ENCODE assay signal across 9 mouse cellular contexts in the genomic region with DNA sequence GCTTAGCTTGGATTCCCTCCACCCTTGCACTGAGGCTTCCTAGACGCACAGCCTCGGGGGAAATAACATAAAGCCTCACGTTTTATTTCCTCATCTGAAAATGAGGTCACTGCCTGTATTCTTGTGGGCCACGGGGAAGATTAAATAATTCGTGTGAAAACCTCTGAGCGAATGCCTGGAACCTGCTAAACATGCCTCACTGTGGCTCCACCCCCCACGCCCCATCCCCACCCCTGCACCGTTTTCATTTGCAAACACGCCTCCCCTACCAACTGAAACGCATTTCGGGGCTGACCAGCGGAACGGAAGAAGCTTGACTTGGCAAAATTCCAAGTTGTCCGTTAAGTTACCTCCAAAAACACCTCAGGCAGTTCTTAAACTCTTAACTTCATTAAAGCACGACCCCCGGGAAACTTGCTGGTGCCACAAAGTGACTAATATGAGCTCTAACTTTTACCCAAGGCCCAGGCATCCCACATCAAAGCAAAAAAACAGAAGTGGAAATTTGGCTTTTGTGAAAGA. TPM values are rescaled to one million over a fixed set of nuclear protein-coding genes. Genes with fewer than 3 reads are reported as not detected.
DNase-seq lines count a peak whose midpoint lies in the region; ATAC-seq and TF ChIP-seq lines count a peak whose summit lies in the region.
"Had no signal": no experiment of that assay in that cellular context is flagged by ENCODE, and none has a peak within 500 bp of the region (broad histone marks: within the 10 kb centered on the region; RNA-seq: fewer than 3 reads in every experiment).

No protein-coding gene starts in this region.

- H3K36me3 ChIP-seq in heart, embryonic 12.5 days: 0 out of 2 replicates have a peak, but pooled peaks cover 6% of the 10 kb centered on the region
- H3K36me3 ChIP-seq in CH12.LX (replicated peaks in 1 of 2; ENCODE audit: control insufficient read depth in 1 of 2, insufficient read depth in 1 of 2, low read length in 1 of 2): peaks cover 23 to 32% of the 10 kb centered on the region in 2 experiments
- H3K36me3 ChIP-seq in forebrain, embryonic 14.5 days (ENCODE audit: control insufficient read depth, insufficient read depth, low read length): no peaks in the 10 kb centered on the region
- H3K36me3 ChIP-seq in liver, embryonic 11.5 days (ENCODE audit: control insufficient read depth, insufficient read depth, low read length): no peaks in the 10 kb centered on the region

- dilution Hi-C loops in CH12.LX (cut with MboI; ENCODE audit: extremely low pct_ligation_motif_present, extremely low pct_unique_long_range_greater_than_20kb, low sequenced_read_pairs): no loop called here

- peaks cover 4% of the 10 kb centered on the region; the same call in 1 of the 2 replicates for H3K79me2 ChIP-seq in CH12.LX (replicated peaks; ENCODE audit: control insufficient read depth, extremely low read depth, insufficient read depth, poor library complexity, severe bottlenecking)

- no peaks in the 10 kb centered on the region for H3K9me3 ChIP-seq in heart, embryonic 12.5 days (replicated peaks)
- H3K9me3 ChIP-seq in CH12.LX (replicated peaks; ENCODE audit: low read length): no peaks in the 10 kb centered on the region
- H3K9me3 ChIP-seq in forebrain, embryonic 14.5 days (replicated peaks; ENCODE audit: control insufficient read depth, low read length): no peaks in the 10 kb centered on the region
- no peaks in the 10 kb centered on the region for H3K9me3 ChIP-seq in liver, embryonic 11.5 days (ENCODE audit: control insufficient read depth, low read length)

- peak overlapping the region; percentile 51; the same call in 1 of the 2 replicates for H3K9ac ChIP-seq in heart, embryonic 12.5 days
- peak overlapping the region; percentile 52 for H3K9ac ChIP-seq in CH12.LX (ENCODE audit: insufficient read depth, low read depth)
- H3K9ac ChIP-seq in forebrain, embryonic 14.5 days (ENCODE audit: low read length): no peak overlapping the region
- peak overlapping the region; percentile 51 for H3K9ac ChIP-seq in liver, embryonic 11.5 days (ENCODE audit: low read depth, low read length)

- peak; percentile 67 for TF ChIP-seq POLR2A in CH12.LX (IDR thresholded peaks at IDR 0.05; ENCODE audit: low read depth, low read length)

- intact Hi-C loops in heart, postnatal 10 days (cut with DNase I): no loop called here

- no peak for TF ChIP-seq EP300 in CH12.LX (IDR thresholded peaks at IDR 0.05; ENCODE audit: low read length)

- H3K27me3 ChIP-seq in heart, embryonic 12.5 days (replicated peaks): no peaks in the 10 kb centered on the region
- H3K27me3 ChIP-seq in CH12.LX (replicated peaks): no peaks in the 10 kb centered on the region
- no peaks in the 10 kb centered on the region for H3K27me3 ChIP-seq in forebrain, embryonic 14.5 days (replicated peaks; ENCODE audit: control insufficient read depth, insufficient read depth, low read length)
- H3K27me3 ChIP-seq in liver, embryonic 11.5 days (replicated peaks; ENCODE audit: control insufficient read depth, insufficient read depth, low read length): no peaks in the 10 kb centered on the region

- no peak overlapping the region for H3K27ac ChIP-seq in heart, embryonic 12.5 days (ENCODE audit: poor library complexity, severe bottlenecking)
- peak overlapping the region; percentile 96 for H3K27ac ChIP-seq in CH12.LX (ENCODE audit: insufficient read depth, low read depth)
- H3K27ac ChIP-seq in forebrain, embryonic 14.5 days (ENCODE audit: low read depth, low read length): no peak overlapping the region
- peak overlapping the region; percentile 43; the same call in 1 of the 2 replicates for H3K27ac ChIP-seq in liver, embryonic 11.5 days (ENCODE audit: low read depth, low read length)

- peak overlapping the region; percentile 67 for H3K4me2 ChIP-seq in heart, embryonic 12.5 days
- H3K4me2 ChIP-seq in CH12.LX (ENCODE audit: insufficient read depth, low read depth, poor library complexity, severe bottlenecking): peak overlapping the region; percentile 75
- peak overlapping the region; percentile 33 for H3K4me2 ChIP-seq in forebrain, embryonic 14.5 days (ENCODE audit: low read length)
- peak overlapping the region; percentile 58 for H3K4me2 ChIP-seq in liver, embryonic 11.5 days

- no peak for TF ChIP-seq CTCF in CH12.LX (conservative IDR thresholded peaks at IDR 0.05 in 1 of 2, IDR thresholded peaks at IDR 0.05 in 1 of 2; ENCODE audit: low read depth in 2 of 2, low read length in 2 of 2)

- H3K4me3 ChIP-seq in heart, embryonic 12.5 days: peak overlapping the region; percentile 27
- H3K4me3 ChIP-seq in CH12.LX (replicated peaks in 1 of 3; ENCODE audit: low read depth in 2 of 3, low read length in 2 of 3, poor library complexity in 1 of 3): peak overlapping the region; percentile 28 to 42 (median 35)
- no peak overlapping the region for H3K4me3 ChIP-seq in forebrain, embryonic 14.5 days (ENCODE audit: low read depth, low read length)
- peak overlapping the region; percentile 14; the same call in 1 of the 2 replicates for H3K4me3 ChIP-seq in liver, embryonic 11.5 days (ENCODE audit: low read depth, low read length)
- H3K4me3 ChIP-seq: myocyte had no signal

- 21% methylated on average over 16 of the region's 16 CpGs for WGBS in heart, embryonic 12.5 days
- 16% methylated on average over 16 of the region's 16 CpGs for WGBS in forebrain, embryonic 14.5 days
- 18% methylated on average over 16 of the region's 16 CpGs for WGBS in liver, embryonic 11.5 days

- in situ Hi-C loops in CH12.LX (cut with MboI; ENCODE audit: low pct_ligation_motif_present, low pct_unique_long_range_greater_than_20kb, low sequenced_read_pairs): loop anchor here (25.0 kb wide), 1 partner anchor 482 kb away; the partner anchor contains the start of gene Adh5

- peak; percentile 58; the same call in 1 of the 2 replicates for ATAC-seq in heart, embryonic 12.5 days (ENCODE audit: insufficient number of reproducible peaks, low FRiP score)
- peak; percentile 57; the same call in 1 of the 2 replicates for ATAC-seq in forebrain, embryonic 14.5 days
- no peak for ATAC-seq in liver, embryonic 11.5 days (replicated peaks; ENCODE audit: low FRiP score)

- TF ChIP-seq RAD21 in CH12.LX (IDR thresholded peaks at IDR 0.05; ENCODE audit: low read depth, low read length): no peak

- H3K4me1 ChIP-seq in heart, embryonic 12.5 days (replicated peaks): peaks cover 46% of the 10 kb centered on the region
- peaks cover 31 to 80% of the 10 kb centered on the region in 2 experiments for H3K4me1 ChIP-seq in CH12.LX (ENCODE audit: control insufficient read depth in 1 of 2, insufficient read depth in 2 of 2)
- H3K4me1 ChIP-seq in forebrain, embryonic 14.5 days (ENCODE audit: control insufficient read depth, insufficient read depth, low read length): 0 out of 2 replicates have a peak, but pooled peaks cover 3% of the 10 kb centered on the region
- peaks cover 73% of the 10 kb centered on the region for H3K4me1 ChIP-seq in liver, embryonic 11.5 days (replicated peaks; ENCODE audit: control insufficient read depth, insufficient read depth, low read length)

- no peak for DNase-seq in heart, postnatal 10 days
- peak; percentile 85 for DNase-seq in CH12.LX (ENCODE audit: extremely low read depth)
- DNase-seq in forebrain, embryonic 14.5 days (ENCODE audit: low spot score): peak; percentile 48
- DNase-seq in liver, embryonic 11.5 days (ENCODE audit: low spot score): no peak
- DNase-seq in thymus, postnatal 4 days: peak; percentile 47
- DNase-seq in right cerebral cortex, postnatal 25 days: no peak
- DNase-seq in frontal cortex, postnatal 10 days (ENCODE audit: low spot score in 2 of 2): no peak

TF ChIP-seq in CH12.LX, 34 proteins besides CTCF, POLR2A, EP300 and RAD21:
- TF ChIP-seq MXI1 (IDR thresholded peaks at IDR 0.05; ENCODE audit: low read depth, low read length) (no peak), ZMIZ1 (IDR thresholded peaks at IDR 0.05; ENCODE audit: low read depth, low read length) (no peak), MEF2A (IDR thresholded peaks at IDR 0.05; ENCODE audit: borderline replicate concordance, low read depth, low read length) (no peak), UBTF (IDR thresholded peaks at IDR 0.05; ENCODE audit: low read depth, low read length) (peak; percentile 64; the same call in 1 of the 2 replicates), SIN3A (IDR thresholded peaks at IDR 0.05; ENCODE audit: low read length) (no peak), TBP (conservative IDR thresholded peaks at IDR 0.05; ENCODE audit: low read depth, low read length) (peak; percentile 77), CHD1 (IDR thresholded peaks at IDR 0.05; ENCODE audit: low read depth, low read length) (no peak), RCOR1 (conservative IDR thresholded peaks at IDR 0.05; ENCODE audit: low read depth, low read length) (no peak), POLR2AphosphoS2 (IDR thresholded peaks at IDR 0.05; ENCODE audit: low read depth, low read length) (no peak), MAX (IDR thresholded peaks at IDR 0.05; ENCODE audit: low read length) (no peak), PAX5 (IDR thresholded peaks at IDR 0.05; ENCODE audit: low read length) (no peak), HCFC1 (IDR thresholded peaks at IDR 0.05; ENCODE audit: low read depth, low read length) (no peak), JUN (IDR thresholded peaks at IDR 0.05; ENCODE audit: insufficient read depth, low read depth, low read length) (no peak)

RNA-seq across cellular contexts. Expression of gene Dapp1, which starts 25.7 kb away (rescaled TPM):
- polyA plus RNA-seq in heart, embryonic 12.5 days (2016; fragmentation: Nextera tagmentation; extraction: Ambion mirVana): 14.8 and 15.1 TPM in 2 replicates
- total RNA-seq in heart, postnatal 10 days (2021): 1 to 10 TPM; 4.0 to 5.2 TPM
- total RNA-seq in CH12.LX (2012; rRNA removed) (55.5 and 63.6 TPM in 2 replicates), CH12.LX (2014; rRNA removed) (53.5 and 66.4 TPM in 2 replicates)
- 62.8 and 81.7 TPM in 2 replicates for polyA plus RNA-seq in CH12.LX (2012; ENCODE audit: insufficient read length, low read depth)
- polyA plus RNA-seq in forebrain, embryonic 14.5 days (2014; fragmentation: Nextera tagmentation; extraction: Ambion mirVana): 2.4 and 4.4 TPM in 2 replicates
- polyA plus RNA-seq in liver, embryonic 11.5 days (2014; fragmentation: Nextera tagmentation; extraction: Ambion mirVana): 35.5 and 36.2 TPM in 2 replicates

RNA-seq across cellular contexts. Expression of gene Lamtor3, which starts 37.3 kb away (rescaled TPM):
- 86.3 and 92.0 TPM in 2 replicates for polyA plus RNA-seq in heart, embryonic 12.5 days (2016; fragmentation: Nextera tagmentation; extraction: Ambion mirVana)
- total RNA-seq in heart, postnatal 10 days (2021): 10 to 100 TPM; 87.8 to 98.0 TPM
- total RNA-seq in CH12.LX (2012; rRNA removed) (146 and 169 TPM in 2 replicates), CH12.LX (2014; rRNA removed) (245 and 260 TPM in 2 replicates)
- 147 and 155 TPM in 2 replicates for polyA plus RNA-seq in CH12.LX (2012; ENCODE audit: insufficient read length, low read depth)
- 143 and 153 TPM in 2 replicates for polyA plus RNA-seq in forebrain, embryonic 14.5 days (2014; fragmentation: Nextera tagmentation; extraction: Ambion mirVana)
- 100 and 105 TPM in 2 replicates for polyA plus RNA-seq in liver, embryonic 11.5 days (2014; fragmentation: Nextera tagmentation; extraction: Ambion mirVana)

Comparison
In these comparisons a context has a peak if more than half of its experiments do, and no peak if none do; other contexts are left out.
1. H3K27ac ChIP-seq: peak in CH12.LX (single experiment) and liver, embryonic 11.5 days (single experiment); none in heart, embryonic 12.5 days (single experiment) and forebrain, embryonic 14.5 days (single experiment).
2. DNase-seq: peak in CH12.LX (single experiment), forebrain, embryonic 14.5 days (single experiment) and thymus, postnatal 4 days (single experiment); none in heart, postnatal 10 days (0 of 2), liver, embryonic 11.5 days (single experiment), right cerebral cortex, postnatal 25 days (single experiment) and frontal cortex, postnatal 10 days (0 of 2).
3. Peak in every context shown above with its lines, with median percentiles within 50 percentile points of each other: H3K4me2 ChIP-seq.